Mouse (Mus musculus): ENCODE measurements around the gene Hoxc4.

DNA sequence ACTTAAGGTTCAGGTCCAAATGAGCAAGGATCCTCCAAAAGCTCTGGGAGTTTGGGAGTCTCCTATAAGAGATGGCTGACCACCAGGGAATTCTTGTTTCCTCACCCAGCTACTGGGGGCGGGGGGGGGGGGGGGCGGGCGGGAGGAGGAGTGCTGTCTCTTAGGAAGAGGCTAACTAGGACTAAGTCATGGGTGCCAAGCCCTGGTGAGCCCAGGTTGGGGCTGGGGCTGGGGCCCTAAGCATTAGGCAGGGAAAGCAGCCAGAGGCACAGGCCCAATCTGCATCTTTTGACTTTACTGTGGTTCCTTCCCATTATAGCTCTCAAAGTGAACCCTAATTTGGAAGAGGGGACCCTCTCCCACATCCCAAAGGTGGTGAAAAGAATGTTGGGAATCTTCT is 13.4 kb downstream of the Hoxc4 start:
- TF ChIP-seq TAL1 (conservative IDR thresholded peaks at IDR 0.05; ENCODE audit: low read depth, low read length): no peak
- no peak for TF ChIP-seq CTCF (IDR thresholded peaks at IDR 0.05; ENCODE audit: low read depth, low read length)
- TF ChIP-seq GATA1 (IDR thresholded peaks at IDR 0.05; ENCODE audit: borderline replicate concordance, low read length): no peak

All from G1E (cell line).